Mouse (Mus musculus) embryonic facial prominence, embryonic 14.5 days (tissue): ENCODE results near the gene Fbxw21. TPM values are rescaled to one million over a fixed set of nuclear protein-coding genes. Genes with fewer than 3 reads are reported as not detected.

Experiments used
- ATAC-seq: fragments of 200-750 bp; cut with Nextera tagmentation; 2 replicates; pipeline ENCODE4 v1.8.0; 2017; ENCODE audit warnings: low read depth, moderate number of reproducible peaks, moderate TSS enrichment
- DNase-seq: peaks from one replicate; pipeline ENCODE4 v3.0.0-alpha.2; 2015; ENCODE audit warnings: low spot score
- H3K27ac ChIP-seq: fragments of 300-500 bp; sonication (generic); replicated peaks from 2 replicates; pipeline ENCODE4 v1.5.1; 2014; ENCODE audit warnings: low read depth, mild to moderate bottlenecking, low read length, moderate library complexity
- H3K27me3 ChIP-seq: fragments of 300-500 bp; sonication (generic); replicated peaks from 2 replicates; pipeline ENCODE4 v1.6.1; 2014; ENCODE audit warnings: low read length; ENCODE audit not compliant: control insufficient read depth, insufficient read depth
- H3K36me3 ChIP-seq: fragments of 300-500 bp; sonication (generic); 2 replicates; pipeline ENCODE4 v1.6.1; 2014; ENCODE audit warnings: low read length, mixed read lengths; ENCODE audit not compliant: control insufficient read depth, insufficient read depth
- H3K4me1 ChIP-seq: fragments of 300-500 bp; sonication (generic); 2 replicates; pipeline ENCODE4 v1.6.1; 2014; ENCODE audit warnings: antibody characterized with exemption, low read length; ENCODE audit not compliant: control insufficient read depth, insufficient read depth
- H3K4me2 ChIP-seq: fragments of 300-500 bp; sonication (generic); 2 replicates; pipeline ENCODE4 v1.6.1; 2014; ENCODE audit warnings: low read depth, mild to moderate bottlenecking, low read length, moderate library complexity, mixed read lengths
- H3K4me3 ChIP-seq: fragments of 300-500 bp; sonication (generic); 2 replicates; pipeline ENCODE4 v1.5.1; 2014; ENCODE audit warnings: low read depth, mild to moderate bottlenecking, low read length
- H3K9ac ChIP-seq: fragments of 300-500 bp; sonication (generic); 2 replicates; pipeline ENCODE4 v1.6.1; 2014; ENCODE audit warnings: low read depth, mild to moderate bottlenecking, low read length, moderate library complexity, mixed read lengths
- H3K9me3 ChIP-seq: fragments of 300-500 bp; sonication (generic); 2 replicates; pipeline ENCODE4 v1.6.1; 2016; ENCODE audit warnings: low read length; ENCODE audit not compliant: control insufficient read depth
- WGBS: fragments of 180-500 bp; shearing (Covaris S2); extraction: QIAGEN DNeasy Blood & Tissue Kit; methylation state at CpG from one replicate; pipeline ENCODE4 v1.1.7; 2014; 5-methylcytosine and 5-hydroxymethylcytosine counted together
- polyA plus RNA-seq: library from polyadenylated mRNA; unstranded; fragments of >200 nt; fragmentation: Nextera tagmentation; extraction: Ambion mirVana; gene quantifications from 2 replicates; pipeline ENCODE4 v1.2.1, GENCODE M21; 2014

The Fbxw21 gene
- polyA plus RNA-seq, 1 experiment from 2014 or later: not detected

- peaks cover 93% of the 10 kb centered on the region for H3K36me3 ChIP-seq
- WGBS: 73% methylated on average over 5 of the region's 6 CpGs
- no peak overlapping the region for H3K27ac ChIP-seq
- no peak overlapping the region for H3K4me2 ChIP-seq
- no peaks in the 10 kb centered on the region for H3K4me1 ChIP-seq
- ATAC-seq (no peak), DNase-seq (no peak)
- no peak overlapping the region for H3K4me3 ChIP-seq
- no peaks in the 10 kb centered on the region for H3K27me3 ChIP-seq
- no peaks in the 10 kb centered on the region for H3K9me3 ChIP-seq
- H3K9ac ChIP-seq: no peak overlapping the region
Observed at GRCm38 (mm10) chr9:109107341-109107740, 54.5 kb downstream of the Fbxw21 start.

- Histone ChIP-seq H3K4me3 (no peak overlapping the region), H3K9ac (no peak overlapping the region), H3K4me2 (no peak overlapping the region), H3K9me3 (no peaks in the 10 kb centered on the region), H3K27me3 (no peaks in the 10 kb centered on the region), H3K36me3 (peaks cover 82% of the 10 kb centered on the region), H3K27ac (no peak overlapping the region), H3K4me1 (no peaks in the 10 kb centered on the region)
- ATAC-seq: no peak
- DNase-seq: no peak
- 88% methylated on average over 12 of the region's 12 CpGs for WGBS
Observed at GRCm38 (mm10) chr9:109105648-109106047, 56.2 kb downstream of the Fbxw21 start.

GRCm38 (mm10) chr9:109105011-109105410 is 56.8 kb downstream of the Fbxw21 start:
- DNase-seq: no peak
- Histone ChIP-seq H3K4me2 (no peak overlapping the region), H3K27ac (no peak overlapping the region), H3K4me3 (no peak overlapping the region), H3K36me3 (peaks cover 82% of the 10 kb centered on the region), H3K9ac (no peak overlapping the region), H3K27me3 (no peaks in the 10 kb centered on the region), H3K9me3 (no peaks in the 10 kb centered on the region), H3K4me1 (no peaks in the 10 kb centered on the region)
- WGBS: 75% methylated on average over 10 of the region's 12 CpGs
- ATAC-seq: peak; percentile 64

- Histone ChIP-seq H3K4me2 (no peak overlapping the region), H3K27me3 (no peaks in the 10 kb centered on the region), H3K4me3 (no peak overlapping the region), H3K4me1 (peaks cover 2% of the 10 kb centered on the region), H3K27ac (no peak overlapping the region), H3K9me3 (no peaks in the 10 kb centered on the region), H3K36me3 (peaks cover 79% of the 10 kb centered on the region), H3K9ac (no peak overlapping the region)
- 92% methylated on average over 9 of the region's 9 CpGs for WGBS
- ATAC-seq (no peak), DNase-seq (no peak)
Observed at GRCm38 (mm10) chr9:109104083-109104482, 57.8 kb downstream of the Fbxw21 start.

- H3K9ac ChIP-seq: no peak overlapping the region
- ATAC-seq: no peak
- 74% methylated on average over 7 of the region's 7 CpGs for WGBS
Observed at GRCm38 (mm10) chr9:109103250-109103649, 58.6 kb downstream of the Fbxw21 start.

GRCm38 (mm10) chr9:109102541-109102940 is 59.3 kb downstream of the Fbxw21 start:
- H3K4me3 ChIP-seq: no peak overlapping the region
- H3K36me3 ChIP-seq: peaks cover 64% of the 10 kb centered on the region
- no peak overlapping the region for H3K4me2 ChIP-seq
- 85% methylated on average over 3 of the region's 3 CpGs for WGBS
- H3K9ac ChIP-seq: no peak overlapping the region
- DNase-seq (no peak), ATAC-seq (no peak)
- H3K4me1 ChIP-seq: peaks cover 17% of the 10 kb centered on the region
- H3K27ac ChIP-seq: no peak overlapping the region
- no peaks in the 10 kb centered on the region for H3K9me3 ChIP-seq
- no peaks in the 10 kb centered on the region for H3K27me3 ChIP-seq

More at GRCm38 (mm10) chr9:109103250-109103649, 58.6 kb downstream of the Fbxw21 start:
- no peak for DNase-seq
- Histone ChIP-seq H3K27me3 (no peaks in the 10 kb centered on the region), H3K4me3 (no peak overlapping the region), H3K4me1 (peaks cover 10% of the 10 kb centered on the region), H3K9me3 (no peaks in the 10 kb centered on the region), H3K27ac (no peak overlapping the region), H3K4me2 (no peak overlapping the region), H3K36me3 (peaks cover 71% of the 10 kb centered on the region)

GRCm38 (mm10) chr9:109101933-109102445 is 59.9 kb downstream of the Fbxw21 start:
- H3K9ac ChIP-seq: no peak overlapping the region
- DNase-seq: no peak
- no peaks in the 10 kb centered on the region for H3K27me3 ChIP-seq
- WGBS: 86% methylated on average over 4 of the region's 5 CpGs
- H3K4me3 ChIP-seq: no peak overlapping the region
- peaks cover 22% of the 10 kb centered on the region for H3K4me1 ChIP-seq
- no peak for ATAC-seq
- H3K36me3 ChIP-seq: peaks cover 62% of the 10 kb centered on the region
- H3K9me3 ChIP-seq: no peaks in the 10 kb centered on the region
- no peak overlapping the region for H3K27ac ChIP-seq
- H3K4me2 ChIP-seq: no peak overlapping the region

GRCm38 (mm10) chr9:109100307-109100928 is 61.4 kb downstream of the Fbxw21 start:
- no peaks in the 10 kb centered on the region for H3K9me3 ChIP-seq
- DNase-seq (no peak), ATAC-seq (no peak)
- H3K27me3 ChIP-seq: no peaks in the 10 kb centered on the region
- no peak overlapping the region for H3K4me2 ChIP-seq
- 90% methylated on average over 19 of the region's 20 CpGs for WGBS
- no peak overlapping the region for H3K4me3 ChIP-seq
- H3K4me1 ChIP-seq: peaks cover 30% of the 10 kb centered on the region
- 0 out of 2 replicates have a peak overlapping the region, but pooled peaks have one; percentile 5 for H3K9ac ChIP-seq
- H3K27ac ChIP-seq: no peak overlapping the region
- H3K36me3 ChIP-seq: peaks cover 47% of the 10 kb centered on the region

- 51% methylated on average over 3 of the region's 6 CpGs for WGBS
- H3K27me3 ChIP-seq: no peaks in the 10 kb centered on the region
- no peak for ATAC-seq
- H3K4me2 ChIP-seq: peak overlapping the region; percentile 85; the same call in 1 of the 2 replicates
- H3K27ac ChIP-seq: peak overlapping the region; percentile 100
- H3K36me3 ChIP-seq: peaks cover 34% of the 10 kb centered on the region
- no peak overlapping the region for H3K9ac ChIP-seq
- no peak overlapping the region for H3K4me3 ChIP-seq
- DNase-seq: peak; percentile 85
- peaks cover 38% of the 10 kb centered on the region for H3K4me1 ChIP-seq
- no peaks in the 10 kb centered on the region for H3K9me3 ChIP-seq
Observed at GRCm38 (mm10) chr9:109098969-109099368, 62.9 kb downstream of the Fbxw21 start.
